Mouse (Mus musculus): ENCODE measurements at regions not wholly inside any gene's neighbourhood (a gene's known extent, or its start where the extent isn't known, plus 50 kb on each side); places are given as distances from the start of the nearest gene placed in this dataset.

GRCm38 (mm10) chr6:127374464-127375143 is 72.0 kb upstream of the Parp11 start:
- TF ChIP-seq CTCF (IDR thresholded peaks at IDR 0.05; ENCODE audit: low read depth, low read length) (no peak), POLR2A (IDR thresholded peaks at IDR 0.05; ENCODE audit: borderline replicate concordance, low read depth, low read length) (no peak)
